8 mouse cellular contexts compared by ENCODE assay signal in the genomic region with DNA sequence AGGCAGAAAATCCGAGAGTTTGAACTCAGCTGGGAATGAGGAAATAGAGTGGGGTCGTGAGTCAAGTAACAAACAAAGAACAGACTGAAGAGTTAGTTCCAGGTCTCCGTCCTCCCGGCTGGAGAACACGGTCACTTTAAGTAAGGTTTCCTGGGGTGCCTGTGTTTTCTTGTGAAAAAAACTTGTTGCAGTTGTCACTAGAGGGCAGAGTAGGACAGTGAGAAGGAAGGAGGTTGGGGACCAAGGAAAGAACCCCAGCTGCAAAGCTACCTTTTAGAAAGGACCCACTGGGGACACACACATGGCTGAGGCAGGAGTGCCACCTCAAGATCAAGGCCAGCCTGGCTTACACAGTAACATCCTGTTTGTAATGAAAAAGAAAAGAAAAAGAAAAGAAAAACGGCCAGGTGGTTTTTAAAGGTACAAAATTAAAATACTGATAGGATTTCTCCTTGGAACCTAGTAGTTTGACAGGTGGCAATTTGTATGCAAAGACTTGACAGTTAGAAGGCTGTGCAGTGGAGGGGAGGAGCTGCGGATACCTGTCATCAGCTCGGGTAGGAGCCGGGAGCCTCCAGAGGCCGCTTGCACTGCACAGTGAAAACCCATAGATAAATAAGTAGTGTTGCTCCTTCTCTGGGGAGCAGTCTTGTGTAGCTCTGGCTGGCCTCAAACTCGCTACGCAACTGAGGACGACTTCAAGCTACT. TPM values are rescaled to one million over a fixed set of nuclear protein-coding genes. Genes with fewer than 3 reads are reported as not detected.
A peak's percentile ranks its signal among the peaks of the same experiment; 100 is the strongest.
DNase-seq lines count a peak whose midpoint lies in the region; ATAC-seq and TF ChIP-seq lines count a peak whose summit lies in the region.

No protein-coding gene starts in this region.

- H3K9ac ChIP-seq in hindbrain, postnatal 0 days (replicated peaks; ENCODE audit: low read length): no peak overlapping the region
- no peak overlapping the region for H3K9ac ChIP-seq in hindbrain, embryonic 12.5 days
- no peak overlapping the region for H3K9ac ChIP-seq in embryonic facial prominence, embryonic 14.5 days (ENCODE audit: low read depth, low read length)
- peak overlapping the region; percentile 23; the same call in 1 of the 2 replicates for H3K9ac ChIP-seq in kidney, embryonic 16.5 days (replicated peaks; ENCODE audit: low read length)

- no peak overlapping the region for H3K4me3 ChIP-seq in hindbrain, postnatal 0 days (ENCODE audit: low read length)
- H3K4me3 ChIP-seq in hindbrain, embryonic 12.5 days: no peak overlapping the region
- no peak overlapping the region for H3K4me3 ChIP-seq in G1E (ENCODE audit: low read depth, low read length)
- H3K4me3 ChIP-seq in embryonic facial prominence, embryonic 14.5 days (ENCODE audit: low read depth, low read length): no peak overlapping the region
- no peak overlapping the region for H3K4me3 ChIP-seq in kidney, embryonic 16.5 days (ENCODE audit: low read length)
- H3K4me3 ChIP-seq in megakaryocyte, embryonic 14.5 days (replicated peaks): peak overlapping the region; percentile 85

- WGBS in hindbrain, postnatal 0 days: 17% methylated on average over 13 of the region's 13 CpGs
- 23% methylated on average over 13 of the region's 13 CpGs for whole genome bisulfite sequencing in hindbrain, embryonic 12.5 days
- 11% methylated on average over 13 of the region's 13 CpGs for WGBS in embryonic facial prominence, embryonic 14.5 days
- WGBS in kidney, embryonic 16.5 days: 9% methylated on average over 13 of the region's 13 CpGs

- H3K27ac ChIP-seq in hindbrain, postnatal 0 days: no peak overlapping the region
- no peak overlapping the region for H3K27ac ChIP-seq in hindbrain, embryonic 12.5 days
- no peak overlapping the region for H3K27ac ChIP-seq in embryonic facial prominence, embryonic 14.5 days (replicated peaks; ENCODE audit: low read depth, low read length)
- no peak overlapping the region for H3K27ac ChIP-seq in kidney, embryonic 16.5 days (ENCODE audit: low read length)

- no peaks in the 10 kb centered on the region for H3K9me3 ChIP-seq in hindbrain, postnatal 0 days (ENCODE audit: low read length)
- H3K9me3 ChIP-seq in hindbrain, embryonic 12.5 days (replicated peaks): no peaks in the 10 kb centered on the region
- H3K9me3 ChIP-seq in G1E (replicated peaks): no peaks in the 10 kb centered on the region
- H3K9me3 ChIP-seq in embryonic facial prominence, embryonic 14.5 days (ENCODE audit: control insufficient read depth, low read length): no peaks in the 10 kb centered on the region
- H3K9me3 ChIP-seq in kidney, embryonic 16.5 days (ENCODE audit: low read length): no peaks in the 10 kb centered on the region
- H3K9me3 ChIP-seq in megakaryocyte, embryonic 14.5 days: no peaks in the 10 kb centered on the region

- no peaks in the 10 kb centered on the region for H3K27me3 ChIP-seq in hindbrain, postnatal 0 days (ENCODE audit: insufficient read depth, low read length)
- peaks cover 6% of the 10 kb centered on the region; the same call in 1 of the 2 replicates for H3K27me3 ChIP-seq in hindbrain, embryonic 12.5 days
- H3K27me3 ChIP-seq in G1E (ENCODE audit: insufficient read depth, low read length): no peaks in the 10 kb centered on the region
- H3K27me3 ChIP-seq in embryonic facial prominence, embryonic 14.5 days (replicated peaks; ENCODE audit: control insufficient read depth, insufficient read depth, low read length): no peaks in the 10 kb centered on the region
- H3K27me3 ChIP-seq in kidney, embryonic 16.5 days (ENCODE audit: insufficient read depth, low read length): no peaks in the 10 kb centered on the region
- H3K27me3 ChIP-seq in megakaryocyte, embryonic 14.5 days (replicated peaks): no peaks in the 10 kb centered on the region

- peak; percentile 67 for TF ChIP-seq CTCF in hindbrain, postnatal 0 days (IDR thresholded peaks at IDR 0.05; ENCODE audit: low read depth)
- peak; percentile 13; the same call in 1 of the 2 replicates for TF ChIP-seq CTCF in G1E (IDR thresholded peaks at IDR 0.05; ENCODE audit: low read depth, low read length)

- H3K36me3 ChIP-seq in hindbrain, postnatal 0 days (ENCODE audit: insufficient read depth, low read length): peaks cover 11% of the 10 kb centered on the region
- peaks cover 25% of the 10 kb centered on the region for H3K36me3 ChIP-seq in hindbrain, embryonic 12.5 days
- peaks cover 44% of the 10 kb centered on the region for H3K36me3 ChIP-seq in G1E (replicated peaks)
- peaks cover 24% of the 10 kb centered on the region for H3K36me3 ChIP-seq in embryonic facial prominence, embryonic 14.5 days (ENCODE audit: control insufficient read depth, insufficient read depth, low read length)
- H3K36me3 ChIP-seq in kidney, embryonic 16.5 days (ENCODE audit: insufficient read depth, low read length): peaks cover 24% of the 10 kb centered on the region
- H3K36me3 ChIP-seq in megakaryocyte, embryonic 14.5 days (replicated peaks; ENCODE audit: low read length): peaks cover 33% of the 10 kb centered on the region

- H3K4me2 ChIP-seq in hindbrain, postnatal 0 days (ENCODE audit: low read depth, low read length): no peak overlapping the region
- no peak overlapping the region for H3K4me2 ChIP-seq in hindbrain, embryonic 12.5 days (replicated peaks)
- H3K4me2 ChIP-seq in embryonic facial prominence, embryonic 14.5 days (ENCODE audit: low read depth, low read length): no peak overlapping the region
- no peak overlapping the region for H3K4me2 ChIP-seq in kidney, embryonic 16.5 days (replicated peaks; ENCODE audit: low read depth, low read length)

- ATAC-seq in hindbrain, postnatal 0 days: no peak
- ATAC-seq in hindbrain, embryonic 12.5 days (ENCODE audit: low FRiP score): no peak
- peak; percentile 35; the same call in 1 of the 2 replicates for ATAC-seq in G1E (ENCODE audit: extremely low read depth, insufficient number of reproducible peaks, low FRiP score, poor library complexity, severe bottlenecking)
- 0 out of 2 replicates have a peak, but pooled peaks have one; percentile 6 for ATAC-seq in embryonic facial prominence, embryonic 14.5 days (ENCODE audit: low read depth)
- ATAC-seq in kidney, embryonic 16.5 days (ENCODE audit: low FRiP score, low TSS enrichment): no peak

- DNase-seq in hindbrain, postnatal 0 days (ENCODE audit: low spot score): peak; percentile 52
- DNase-seq in G1E (ENCODE audit: low spot score): no peak
- DNase-seq in embryonic facial prominence, embryonic 14.5 days (ENCODE audit: low spot score): peak; percentile 60
- no peak for DNase-seq in ovary, adult 18-20 months (ENCODE audit: low spot score)
- DNase-seq in layer of hippocampus, adult 9-10 months (ENCODE audit: low spot score): no peak

- H3K4me1 ChIP-seq in hindbrain, postnatal 0 days (ENCODE audit: insufficient read depth, low read length): peaks cover 6% of the 10 kb centered on the region; the same call in 1 of the 2 replicates
- peaks cover 15% of the 10 kb centered on the region for H3K4me1 ChIP-seq in hindbrain, embryonic 12.5 days
- H3K4me1 ChIP-seq in G1E (ENCODE audit: insufficient read depth, low read depth, low read length): peaks cover 29% of the 10 kb centered on the region
- peaks cover 7% of the 10 kb centered on the region; the same call in 1 of the 2 replicates for H3K4me1 ChIP-seq in embryonic facial prominence, embryonic 14.5 days (ENCODE audit: control insufficient read depth, insufficient read depth, low read length)
- peaks cover 17% of the 10 kb centered on the region for H3K4me1 ChIP-seq in kidney, embryonic 16.5 days (ENCODE audit: insufficient read depth, low read length)
- peaks cover 45% of the 10 kb centered on the region for H3K4me1 ChIP-seq in megakaryocyte, embryonic 14.5 days

RNA-seq across cellular contexts. Expression of a gene that starts 3.2 kb away (rescaled TPM):
- total RNA-seq in hindbrain, postnatal 0 days (2014; rRNA removed): 76.1 and 79.5 TPM in 2 replicates
- 225 and 236 TPM in 2 replicates for polyA plus RNA-seq in hindbrain, postnatal 0 days (2015; fragmentation: Nextera tagmentation; extraction: Ambion mirVana)
- polyA plus RNA-seq in hindbrain, embryonic 12.5 days (2016; fragmentation: Nextera tagmentation; extraction: Ambion mirVana): 282 and 283 TPM in 2 replicates
- 198 and 222 TPM in 2 replicates for total RNA-seq in G1E (2014; fragmentation: Nextera tagmentation)
- 173 and 175 TPM in 2 replicates for total RNA-seq in G1E (2017)
- polyA plus RNA-seq in G1E (2012): 475 and 545 TPM in 2 replicates
- 245 and 273 TPM in 2 replicates for polyA plus RNA-seq in embryonic facial prominence, embryonic 14.5 days (2014; fragmentation: Nextera tagmentation; extraction: Ambion mirVana)
- 299 and 319 TPM in 2 replicates for polyA plus RNA-seq in kidney, embryonic 16.5 days (2015; fragmentation: Nextera tagmentation; extraction: Ambion mirVana)
- polyA plus RNA-seq in megakaryocyte, embryonic 14.5 days (2012; ENCODE audit: insufficient read depth, low replicate concordance): 300 and 342 TPM in 2 replicates

RNA-seq across cellular contexts. Expression of a gene that starts 13.6 kb away (rescaled TPM):
- 45.4 and 57.4 TPM in 2 replicates for total RNA-seq in hindbrain, postnatal 0 days (2014; rRNA removed)
- polyA plus RNA-seq in hindbrain, postnatal 0 days (2015; fragmentation: Nextera tagmentation; extraction: Ambion mirVana): 36.8 and 44.1 TPM in 2 replicates
- polyA plus RNA-seq in hindbrain, embryonic 12.5 days (2016; fragmentation: Nextera tagmentation; extraction: Ambion mirVana): 55.1 and 59.5 TPM in 2 replicates
- 40.3 and 47.7 TPM in 2 replicates for total RNA-seq in G1E (2014; fragmentation: Nextera tagmentation)
- 66.9 and 71.7 TPM in 2 replicates for total RNA-seq in G1E (2017)
- polyA plus RNA-seq in G1E (2012): 297 and 313 TPM in 2 replicates
- polyA plus RNA-seq in embryonic facial prominence, embryonic 14.5 days (2014; fragmentation: Nextera tagmentation; extraction: Ambion mirVana): 65.7 and 76.3 TPM in 2 replicates
- polyA plus RNA-seq in kidney, embryonic 16.5 days (2015; fragmentation: Nextera tagmentation; extraction: Ambion mirVana): 94.3 and 95.3 TPM in 2 replicates
- polyA plus RNA-seq in megakaryocyte, embryonic 14.5 days (2012; ENCODE audit: insufficient read depth, low replicate concordance): 84.5 and 137 TPM in 2 replicates

RNA-seq across cellular contexts. Expression of a gene that starts 22.1 kb away (rescaled TPM):
- total RNA-seq in hindbrain, postnatal 0 days (2014; rRNA removed): 10.9 and 12.1 TPM in 2 replicates
- polyA plus RNA-seq in hindbrain, postnatal 0 days (2015; fragmentation: Nextera tagmentation; extraction: Ambion mirVana): 10.9 and 11.1 TPM in 2 replicates
- 4.8 and 5.5 TPM in 2 replicates for polyA plus RNA-seq in hindbrain, embryonic 12.5 days (2016; fragmentation: Nextera tagmentation; extraction: Ambion mirVana)
- 1.2 and 5.1 TPM in 2 replicates for total RNA-seq in G1E (2014; fragmentation: Nextera tagmentation)
- 0.66 and 0.93 TPM in 2 replicates for total RNA-seq in G1E (2017)
- 2.4 and 3.1 TPM in 2 replicates for polyA plus RNA-seq in G1E (2012)
- 3.4 and 4.2 TPM in 2 replicates for polyA plus RNA-seq in embryonic facial prominence, embryonic 14.5 days (2014; fragmentation: Nextera tagmentation; extraction: Ambion mirVana)
- 2.9 and 3.6 TPM in 2 replicates for polyA plus RNA-seq in kidney, embryonic 16.5 days (2015; fragmentation: Nextera tagmentation; extraction: Ambion mirVana)
- polyA plus RNA-seq in megakaryocyte, embryonic 14.5 days (2012; ENCODE audit: insufficient read depth, low replicate concordance): 4.7 and 5.1 TPM in 2 replicates

RNA-seq across cellular contexts. Expression of a gene that starts 33.2 kb away (rescaled TPM):
- total RNA-seq in hindbrain, postnatal 0 days (2014; rRNA removed): 22.8 and 26.0 TPM in 2 replicates
- 32.7 and 34.1 TPM in 2 replicates for polyA plus RNA-seq in hindbrain, postnatal 0 days (2015; fragmentation: Nextera tagmentation; extraction: Ambion mirVana)
- 2.0 and 2.4 TPM in 2 replicates for polyA plus RNA-seq in hindbrain, embryonic 12.5 days (2016; fragmentation: Nextera tagmentation; extraction: Ambion mirVana)
- total RNA-seq in G1E (2014; fragmentation: Nextera tagmentation) (not detected in 2 replicates), G1E (2017) (0.05 TPM in 1 of 2 replicates, not detected in the other)
- 0.04 and 0.05 TPM in 2 replicates for polyA plus RNA-seq in G1E (2012)
- polyA plus RNA-seq in embryonic facial prominence, embryonic 14.5 days (2014; fragmentation: Nextera tagmentation; extraction: Ambion mirVana): 4.8 and 6.3 TPM in 2 replicates
- polyA plus RNA-seq in kidney, embryonic 16.5 days (2015; fragmentation: Nextera tagmentation; extraction: Ambion mirVana): 18.8 and 20.1 TPM in 2 replicates
- polyA plus RNA-seq in megakaryocyte, embryonic 14.5 days (2012; ENCODE audit: insufficient read depth, low replicate concordance): 39.0 and 51.7 TPM in 2 replicates

RNA-seq across cellular contexts. Expression of a gene that starts 58.1 kb away (rescaled TPM):
- total RNA-seq in hindbrain, postnatal 0 days (2014; rRNA removed): 78.2 and 86.5 TPM in 2 replicates
- 36.1 and 36.2 TPM in 2 replicates for polyA plus RNA-seq in hindbrain, postnatal 0 days (2015; fragmentation: Nextera tagmentation; extraction: Ambion mirVana)
- 95.2 and 102 TPM in 2 replicates for polyA plus RNA-seq in hindbrain, embryonic 12.5 days (2016; fragmentation: Nextera tagmentation; extraction: Ambion mirVana)
- 142 and 148 TPM in 2 replicates for total RNA-seq in G1E (2014; fragmentation: Nextera tagmentation)
- total RNA-seq in G1E (2017): 167 and 197 TPM in 2 replicates
- 178 and 209 TPM in 2 replicates for polyA plus RNA-seq in G1E (2012)
- polyA plus RNA-seq in embryonic facial prominence, embryonic 14.5 days (2014; fragmentation: Nextera tagmentation; extraction: Ambion mirVana): 46.8 and 56.5 TPM in 2 replicates
- 107 and 110 TPM in 2 replicates for polyA plus RNA-seq in kidney, embryonic 16.5 days (2015; fragmentation: Nextera tagmentation; extraction: Ambion mirVana)
- polyA plus RNA-seq in megakaryocyte, embryonic 14.5 days (2012; ENCODE audit: insufficient read depth, low replicate concordance): 31.3 and 39.8 TPM in 2 replicates

Comparison
In these comparisons a context has a peak if more than half of its experiments do, and no peak if none do; other contexts are left out.
1. ATAC-seq: peak in G1E (single experiment) and embryonic facial prominence, embryonic 14.5 days (single experiment); none in hindbrain, postnatal 0 days (single experiment), hindbrain, embryonic 12.5 days (single experiment) and kidney, embryonic 16.5 days (single experiment).
2. DNase-seq: peak in hindbrain, postnatal 0 days (single experiment) and embryonic facial prominence, embryonic 14.5 days (single experiment); none in G1E (single experiment), ovary, adult 18-20 months (single experiment) and layer of hippocampus, adult 9-10 months (single experiment).